Mouse (Mus musculus): ENCODE results near the gene Mbd3l2.
"Not testable (repeated sequence)": the region's sequence is repeated elsewhere in the genome, so short reads cannot be mapped to it uniquely, and the experiment has no call there.

GRCm38 (mm10) chr9:18402895-18403294, 27.6 kb upstream of the Mbd3l2 start, which contains the start of gene Naalad2:
- not testable (repeated sequence) for TF ChIP-seq TAL1, GATA1 (IDR thresholded peaks at IDR 0.05; ENCODE audit: low read length)

Measured in erythroblast, embryonic 14.5 days (primary cell).